Mouse (Mus musculus) forelimb bud, embryonic 11.5 days (tissue): ENCODE measurements at regions not wholly inside any gene's neighbourhood (a gene's known extent, or its start where the extent isn't known, plus 50 kb on each side); places are given as distances from the start of the nearest gene placed in this dataset.

Experiments used
- DNase-seq: peaks from one replicate; pipeline ENCODE4 v3.0.0-alpha.2; 2012; ENCODE audit warnings: low read depth, low spot score

GRCm38 (mm10) chr13:59917185-59917584 lies 94.2 kb upstream of the Tut7 start:
- DNase-seq, result no peak

GRCm38 (mm10) chr13:59916166-59917044 lies 93.5 kb upstream of the Tut7 start:
- no peak for DNase-seq

GRCm38 (mm10) chr13:59915734-59916133 lies 92.8 kb upstream of the Tut7 start:
- no peak for DNase-seq

DNA sequence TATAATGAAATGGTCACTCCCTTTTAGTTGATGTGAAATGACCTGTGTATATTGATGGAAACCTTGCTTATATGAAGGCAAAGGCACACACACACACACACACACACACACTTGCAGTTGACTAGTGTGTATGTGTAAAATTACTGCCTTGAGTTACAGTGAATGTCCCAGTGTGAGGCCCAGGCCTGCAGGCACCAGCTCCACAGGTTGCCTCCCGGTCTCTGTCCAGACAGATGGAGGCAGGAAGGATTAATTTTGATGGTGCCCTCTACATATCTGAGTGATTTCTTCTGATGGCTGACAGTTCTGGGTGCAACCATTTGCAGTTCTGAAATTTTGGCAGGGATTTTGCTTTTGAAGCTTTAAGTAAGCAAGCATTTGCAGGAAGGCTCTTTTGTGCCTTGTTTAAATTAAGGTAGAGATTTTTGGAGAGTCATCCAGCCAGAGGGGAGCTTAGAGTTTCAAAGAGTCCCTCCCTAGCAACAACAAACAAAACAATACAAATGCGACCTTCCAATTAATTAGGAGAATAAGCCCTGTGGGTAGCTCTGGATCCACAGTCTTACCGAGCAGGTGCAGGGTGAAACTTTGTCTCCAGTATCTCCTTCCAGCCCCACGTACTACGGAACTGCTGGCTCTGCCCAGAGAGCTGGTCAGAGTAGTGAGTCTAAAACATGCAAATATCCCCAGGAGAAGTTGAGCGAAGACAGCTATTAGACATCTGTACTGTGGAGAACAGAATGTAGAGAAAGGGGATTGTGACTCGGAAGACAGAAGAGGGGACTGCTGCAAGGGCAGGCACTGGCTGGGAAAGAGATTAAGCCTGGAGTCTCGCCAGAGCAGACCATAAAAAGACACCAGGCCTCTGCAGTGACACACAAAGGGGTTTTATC lies 87.5 kb upstream of the Tut7 start:
- DNase-seq, result no peak

DNA sequence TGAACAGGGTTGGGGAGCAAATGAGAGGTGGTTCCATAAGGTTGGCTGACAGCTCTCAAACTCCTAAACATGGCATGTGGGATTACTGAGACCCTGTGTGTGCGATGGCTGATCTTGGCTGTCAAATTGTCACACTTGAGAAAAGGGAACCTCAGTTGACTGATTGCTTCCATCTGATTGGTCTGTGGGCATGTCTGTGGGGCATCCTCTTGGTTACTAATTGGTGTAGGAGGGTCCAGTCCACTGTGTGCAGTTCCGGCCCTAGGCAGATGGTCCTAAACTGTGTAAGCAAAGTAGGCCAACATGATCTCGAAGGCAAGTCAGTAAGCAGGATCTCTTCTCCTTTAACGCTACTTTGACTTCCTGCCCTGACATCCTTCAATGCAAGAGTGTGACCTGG lies 86.5 kb upstream of the Tut7 start:
- no peak for DNase-seq

- DNase-seq, result no peak
These were observed 85.8 kb upstream of the Tut7 start for GRCm38 (mm10) chr13:59908786-59909185.

DNA sequence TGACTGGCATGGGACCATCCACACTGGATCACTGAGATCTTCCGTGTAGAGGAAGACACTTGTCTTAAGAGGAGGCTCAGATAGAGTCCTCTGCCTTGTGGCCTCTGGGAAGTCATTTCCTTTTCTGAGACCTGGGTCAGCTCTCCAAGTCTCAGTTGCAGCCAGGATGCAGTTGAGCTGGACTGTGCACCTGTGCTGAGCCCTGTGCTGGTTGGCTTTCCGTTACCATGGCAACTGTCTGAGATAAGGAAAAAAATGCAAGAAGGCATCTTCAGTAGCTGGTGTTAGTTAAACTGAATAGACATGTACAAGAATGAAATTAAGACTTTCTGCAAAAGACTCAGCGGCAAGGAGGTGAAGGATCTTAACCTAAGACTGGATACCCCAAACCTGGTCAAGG lies 82.5 kb upstream of the Tut7 start:
- DNase-seq, result no peak

DNA sequence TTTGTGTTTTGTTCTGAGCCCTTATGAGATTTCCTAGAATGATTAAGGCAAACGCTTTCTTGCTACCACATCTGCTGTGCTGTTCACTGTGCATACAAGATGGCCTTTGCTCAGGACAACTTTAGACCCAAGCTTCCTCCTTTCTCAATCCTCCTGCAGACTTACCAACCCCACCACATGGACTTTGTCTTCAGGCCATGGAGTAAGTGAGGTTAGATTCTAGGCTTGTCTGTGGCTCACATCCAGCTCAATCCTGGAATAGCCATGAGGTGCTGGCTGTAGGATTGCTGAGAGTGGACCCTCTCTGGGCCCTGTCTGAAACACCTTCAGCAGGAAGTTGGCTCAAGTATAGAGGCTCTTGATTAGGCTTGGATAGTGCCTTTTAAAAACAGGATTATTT lies 81.5 kb upstream of the Tut7 start:
- DNase-seq, result no peak

DNA sequence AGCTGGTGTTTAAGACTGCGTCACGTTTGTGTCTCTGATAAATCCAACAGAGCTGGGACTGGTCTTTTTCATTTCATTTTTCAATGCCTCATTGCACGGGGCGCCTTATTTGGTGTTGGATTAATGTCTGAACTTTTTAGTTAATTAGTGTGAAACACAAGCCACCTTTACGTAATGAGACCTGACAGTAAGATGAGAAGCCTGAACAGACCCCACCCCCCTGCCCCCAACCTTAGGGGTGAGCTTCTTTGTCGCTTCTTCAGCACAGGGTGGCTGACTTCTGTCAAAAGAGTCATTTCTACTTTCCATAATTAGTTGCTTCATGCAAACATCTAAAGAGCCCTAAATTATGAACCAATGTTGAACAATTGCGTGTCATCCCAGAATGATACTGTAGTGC lies 76.6 kb upstream of the Tut7 start:
- no peak for DNase-seq

GRCm38 (mm10) chr13:59895754-59896153 lies 72.8 kb upstream of the Tut7 start:
- no peak for DNase-seq

DNA sequence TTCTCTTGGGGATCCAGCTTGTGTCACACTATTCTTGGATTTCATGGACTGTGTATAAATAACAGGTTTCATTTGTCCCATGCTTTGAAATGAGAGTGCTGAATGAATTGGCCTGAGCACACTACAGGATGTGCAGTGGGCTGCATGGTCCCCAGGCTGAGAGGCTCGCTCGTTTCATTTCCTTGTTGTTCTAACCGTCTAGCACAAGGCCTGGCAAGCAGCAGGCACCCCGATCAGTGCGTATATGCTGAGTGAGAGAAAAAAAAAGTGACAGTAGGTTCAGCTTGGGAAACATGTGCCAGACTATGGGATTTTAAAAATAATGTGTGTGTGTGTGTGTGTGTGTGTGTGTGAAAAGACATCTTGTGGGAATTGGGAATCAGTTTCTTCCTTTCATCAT lies 71.1 kb upstream of the Tut7 start:
- DNase-seq, result no peak

- no peak for DNase-seq
These were observed 70.0 kb upstream of the Tut7 start for GRCm38 (mm10) chr13:59892961-59893360.

DNA sequence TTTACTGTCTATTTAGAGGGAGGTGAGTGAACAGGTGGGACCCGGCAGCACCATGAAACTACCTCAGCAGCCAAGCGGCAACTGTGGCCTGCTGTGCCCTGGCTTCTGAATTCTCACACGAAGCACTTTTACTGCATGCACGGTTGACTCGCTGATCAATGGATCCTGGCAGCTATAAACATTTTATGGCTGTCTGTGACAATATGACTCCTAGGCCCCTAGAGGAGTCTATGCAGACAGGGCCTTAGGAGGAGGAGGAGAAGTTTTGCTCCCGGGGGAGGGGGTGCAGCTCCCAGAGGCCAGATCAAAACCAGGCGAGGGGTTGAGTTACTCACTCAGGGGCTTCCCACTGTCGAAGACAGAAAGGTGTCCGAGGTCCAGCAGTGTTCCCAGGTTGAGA lies 69.4 kb upstream of the Tut7 start:
- DNase-seq, result peak; percentile 75

GRCm38 (mm10) chr13:59891737-59892136 lies 68.8 kb upstream of the Tut7 start:
- DNase-seq, result no peak

DNA sequence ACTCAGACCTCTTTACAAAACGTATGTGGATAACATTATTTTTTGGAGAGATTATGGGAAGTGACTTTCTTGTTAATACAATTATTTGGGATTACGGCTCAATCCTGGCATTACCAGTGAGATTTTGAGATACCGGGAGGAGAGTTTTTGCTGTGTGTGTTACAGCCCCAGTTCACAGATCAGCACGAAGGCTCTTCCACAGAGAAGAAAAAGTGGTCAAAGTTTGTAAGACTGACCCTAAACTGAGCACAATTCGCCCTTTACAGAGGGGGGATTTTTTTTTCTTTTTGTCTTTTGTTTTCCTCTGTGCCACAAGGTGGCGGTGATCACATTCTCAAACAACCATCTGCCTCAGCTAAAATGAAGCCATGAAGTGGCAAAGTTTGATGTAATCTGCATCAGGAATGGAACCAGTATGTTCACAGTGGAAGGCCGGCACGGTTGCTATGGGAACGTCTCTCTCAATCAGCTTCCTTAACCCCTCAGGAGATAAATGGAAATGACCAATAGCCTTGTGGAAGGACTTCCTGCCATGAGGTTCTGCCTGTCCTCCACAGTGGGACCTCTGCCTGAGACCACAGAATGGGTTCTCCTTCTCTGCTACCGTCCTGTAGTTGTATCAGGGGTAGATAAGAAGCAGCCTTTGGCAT lies 66.6 kb upstream of the Tut7 start:
- DNase-seq, result peak; percentile 80

DNA sequence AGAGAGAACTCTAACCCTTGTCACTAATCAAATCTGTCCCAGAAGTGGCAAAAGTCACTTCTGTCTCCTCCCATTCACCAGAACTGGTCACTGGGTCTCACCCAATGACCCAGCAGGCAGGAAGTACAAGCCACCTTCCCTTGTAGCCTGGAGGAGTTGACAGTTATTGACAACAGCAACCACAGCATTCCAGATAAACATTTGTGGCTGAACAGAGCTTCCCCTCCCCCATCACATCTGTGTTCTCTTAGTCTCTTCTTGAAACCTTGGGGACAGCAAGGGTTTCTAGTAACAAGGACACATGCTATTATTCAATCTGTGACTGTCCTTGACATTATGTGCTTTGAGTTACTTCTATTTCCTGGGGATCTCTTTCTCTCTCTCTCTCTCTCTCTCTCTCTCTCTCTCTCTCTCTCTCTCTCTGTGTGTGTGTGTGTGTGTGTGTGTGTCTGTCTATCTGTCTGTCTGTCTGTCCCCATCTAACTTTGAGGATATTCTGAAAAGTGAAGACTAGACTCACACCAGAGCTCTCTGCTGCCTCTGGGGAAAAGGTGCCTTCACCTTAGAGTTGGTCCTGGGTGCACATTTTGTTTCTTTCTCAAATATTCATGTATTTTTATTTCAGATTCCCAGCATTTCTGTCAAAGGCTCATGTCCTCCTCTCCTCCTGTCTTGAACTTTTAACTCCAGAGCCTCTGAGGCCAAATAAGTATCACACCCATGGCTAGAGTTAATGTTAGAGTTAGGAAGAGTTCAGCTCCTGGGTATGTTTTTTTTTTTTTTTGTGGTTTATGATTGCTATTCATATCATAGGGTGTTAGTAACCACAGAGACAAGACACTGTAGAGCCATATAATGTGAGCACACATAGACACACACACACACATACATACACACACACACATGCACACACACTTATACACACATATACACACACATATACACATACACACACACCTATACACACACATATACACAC lies 65.4 kb upstream of the Tut7 start:
- no peak for DNase-seq

- no peak for DNase-seq
These were observed 64.4 kb upstream of the Tut7 start for GRCm38 (mm10) chr13:59887306-59887705.

DNA sequence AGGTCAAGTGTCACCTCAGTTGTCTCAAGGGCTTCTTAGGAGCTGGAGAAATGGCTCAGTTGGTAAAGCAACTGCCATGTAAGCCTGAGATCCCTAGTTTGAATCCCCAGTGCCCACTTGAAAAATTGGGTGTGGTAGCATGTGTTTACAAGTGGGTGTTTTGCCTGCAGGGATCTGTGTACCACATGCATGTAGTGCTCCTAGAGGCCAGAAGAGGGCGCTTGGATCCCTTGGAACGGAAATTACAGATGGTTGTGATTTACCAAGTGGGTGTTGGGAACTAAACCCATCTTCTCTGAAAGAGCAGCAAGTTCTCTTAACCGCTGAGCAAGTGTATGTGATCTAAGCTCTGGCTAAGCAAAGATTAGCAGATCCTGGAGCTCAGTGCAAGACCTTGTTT lies 63.6 kb upstream of the Tut7 start:
- DNase-seq, result no peak

- no peak for DNase-seq
These were observed 59.2 kb upstream of the Tut7 start for GRCm38 (mm10) chr13:59881989-59882784.

- no peak for DNase-seq
These were observed 57.1 kb upstream of the Tut7 start for GRCm38 (mm10) chr13:59880055-59880454.
